Mouse (Mus musculus) spleen, adult 18-20 months (tissue): ENCODE measurements at regions not wholly inside any gene's neighbourhood (a gene's known extent, or its start where the extent isn't known, plus 50 kb on each side); places are given as distances from the start of the nearest gene placed in this dataset.
"Not testable (repeated sequence)": the region's sequence is repeated elsewhere in the genome, so short reads cannot be mapped to it uniquely, and the experiment has no call there.

Source experiments
- DNase-seq, 2 experiments: peaks; one replicate each; pipeline ENCODE4 v3.0.0; 2022; ENCODE audit warnings: mixed read lengths in 2 of 2

GRCm38 (mm10) chr11:111996395-111996794 lies 785.6 kb upstream of the Sox9 start:
- no peak for DNase-seq

- DNase-seq = not testable (repeated sequence)
Observed at GRCm38 (mm10) chr11:112010848-112011247, 771.2 kb upstream of the Sox9 start.

- DNase-seq = no peak
Observed at GRCm38 (mm10) chr11:112017906-112018305, 764.1 kb upstream of the Sox9 start.

- DNase-seq = no peak
Observed at GRCm38 (mm10) chr11:112028031-112028430, 754.0 kb upstream of the Sox9 start.

GRCm38 (mm10) chr11:112038741-112039140 lies 743.3 kb upstream of the Sox9 start:
- no peak for DNase-seq

- no peak for DNase-seq
Observed at GRCm38 (mm10) chr11:112044455-112044854, 737.6 kb upstream of the Sox9 start.

- DNase-seq = no peak
Observed at GRCm38 (mm10) chr11:112045353-112045752, 736.7 kb upstream of the Sox9 start.

GRCm38 (mm10) chr11:112050362-112050761 lies 731.7 kb upstream of the Sox9 start:
- no peak for DNase-seq

- no peak for DNase-seq
Observed at GRCm38 (mm10) chr11:112055591-112055990, 726.4 kb upstream of the Sox9 start.

- no peak for DNase-seq
Observed at GRCm38 (mm10) chr11:112067176-112067575, 714.8 kb upstream of the Sox9 start.

- no peak for DNase-seq
Observed at GRCm38 (mm10) chr11:112068821-112069220, 713.2 kb upstream of the Sox9 start.

GRCm38 (mm10) chr11:112071571-112071970 lies 710.5 kb upstream of the Sox9 start:
- no peak for DNase-seq

GRCm38 (mm10) chr11:112081386-112081785 lies 700.6 kb upstream of the Sox9 start:
- no peak for DNase-seq

- DNase-seq = no peak
Observed at GRCm38 (mm10) chr11:112083019-112083418, 699.0 kb upstream of the Sox9 start.

GRCm38 (mm10) chr11:112092168-112092567 lies 689.9 kb upstream of the Sox9 start:
- DNase-seq = no peak

GRCm38 (mm10) chr11:112095009-112095408 lies 687.0 kb upstream of the Sox9 start:
- DNase-seq = no peak

GRCm38 (mm10) chr11:112098161-112098560 lies 683.9 kb upstream of the Sox9 start:
- no peak for DNase-seq

GRCm38 (mm10) chr11:112103252-112103651 lies 678.8 kb upstream of the Sox9 start:
- DNase-seq = no peak

GRCm38 (mm10) chr11:112106891-112107290 lies 675.1 kb upstream of the Sox9 start:
- no peak for DNase-seq

GRCm38 (mm10) chr11:112107314-112107713 lies 674.7 kb upstream of the Sox9 start:
- DNase-seq = no peak

GRCm38 (mm10) chr11:112121026-112121425 lies 661.0 kb upstream of the Sox9 start:
- no peak for DNase-seq

- DNase-seq = no peak
Observed at GRCm38 (mm10) chr11:112121831-112122230, 660.2 kb upstream of the Sox9 start.

GRCm38 (mm10) chr11:112125249-112125933 lies 656.6 kb upstream of the Sox9 start:
- no peak for DNase-seq

GRCm38 (mm10) chr11:112130090-112130489 lies 651.9 kb upstream of the Sox9 start:
- DNase-seq = no peak

GRCm38 (mm10) chr11:112137401-112138020 lies 644.5 kb upstream of the Sox9 start:
- DNase-seq = no peak
